Mouse (Mus musculus): ENCODE results near the gene Kat2b. TPM values are rescaled to one million over a fixed set of nuclear protein-coding genes. Genes with fewer than 3 reads are reported as not detected.

Gene Kat2b
- polyA plus RNA-seq, 1 experiment from 2014 or later = 9.7 TPM

DNA sequence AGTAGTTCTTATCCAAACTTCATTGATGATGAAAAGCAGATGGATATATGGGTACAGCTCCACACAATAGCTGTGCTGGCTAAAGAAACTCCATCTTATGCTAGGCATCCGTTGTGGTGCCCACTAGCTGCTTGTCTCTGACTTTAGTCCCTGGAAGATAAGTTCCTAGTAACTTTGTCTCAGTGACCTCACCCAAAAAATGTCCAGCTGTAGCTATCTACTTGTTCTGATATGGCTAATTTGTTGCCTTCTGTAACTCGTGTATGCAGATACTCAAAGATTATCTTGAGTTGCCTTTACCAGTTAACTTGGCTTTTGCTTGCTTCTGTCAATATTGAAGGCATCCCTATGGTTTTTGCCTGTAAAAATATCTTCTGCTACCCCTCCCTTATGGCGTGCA is 11.8 kb upstream of the Kat2b start:
- H3K27me3 ChIP-seq = no peaks in the 10 kb centered on the region
- H3K9ac ChIP-seq = no peak overlapping the region
- H3K9me3 ChIP-seq (replicated peaks) = no peaks in the 10 kb centered on the region
- ATAC-seq (replicated peaks; ENCODE audit: insufficient number of reproducible peaks, insufficient read depth, low FRiP score, low read depth) = no peak
- H3K4me3 ChIP-seq = no peak overlapping the region
- no peak overlapping the region for H3K27ac ChIP-seq
- H3K4me1 ChIP-seq (replicated peaks) = no peaks in the 10 kb centered on the region
- H3K4me2 ChIP-seq = no peak overlapping the region
- WGBS = 50% methylated on average over 3 of the region's 3 CpGs
- no peaks in the 10 kb centered on the region for H3K36me3 ChIP-seq

DNA sequence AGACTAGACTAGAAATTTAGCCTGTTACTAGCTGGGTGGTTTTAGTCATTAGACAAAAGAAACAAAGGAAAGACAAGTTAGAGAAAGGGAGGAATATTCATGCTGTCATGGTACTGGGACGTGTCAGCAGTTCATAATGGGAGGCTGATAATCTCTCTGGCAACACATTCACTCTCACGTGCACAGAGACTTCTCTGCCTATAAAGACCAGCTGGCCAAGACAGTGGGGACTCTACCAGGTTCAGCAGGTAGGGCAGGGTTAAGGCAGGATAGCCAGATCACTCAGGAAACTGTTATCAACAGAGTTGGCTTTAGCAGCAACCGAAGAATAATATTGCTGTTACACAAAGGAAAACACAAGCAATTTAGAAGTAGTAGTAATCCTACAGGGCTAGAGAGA is 9.2 kb upstream of the Kat2b start:
- H3K36me3 ChIP-seq = no peaks in the 10 kb centered on the region
- no peak for ATAC-seq (replicated peaks; ENCODE audit: insufficient number of reproducible peaks, insufficient read depth, low FRiP score, low read depth)
- H3K9me3 ChIP-seq (replicated peaks) = no peaks in the 10 kb centered on the region
- H3K4me3 ChIP-seq = no peak overlapping the region
- H3K4me1 ChIP-seq (replicated peaks) = no peaks in the 10 kb centered on the region
- no peak overlapping the region for H3K4me2 ChIP-seq
- 23% methylated on average over 3 of the region's 3 CpGs for WGBS
- no peaks in the 10 kb centered on the region for H3K27me3 ChIP-seq
- no peak overlapping the region for H3K27ac ChIP-seq
- H3K9ac ChIP-seq = no peak overlapping the region

DNA sequence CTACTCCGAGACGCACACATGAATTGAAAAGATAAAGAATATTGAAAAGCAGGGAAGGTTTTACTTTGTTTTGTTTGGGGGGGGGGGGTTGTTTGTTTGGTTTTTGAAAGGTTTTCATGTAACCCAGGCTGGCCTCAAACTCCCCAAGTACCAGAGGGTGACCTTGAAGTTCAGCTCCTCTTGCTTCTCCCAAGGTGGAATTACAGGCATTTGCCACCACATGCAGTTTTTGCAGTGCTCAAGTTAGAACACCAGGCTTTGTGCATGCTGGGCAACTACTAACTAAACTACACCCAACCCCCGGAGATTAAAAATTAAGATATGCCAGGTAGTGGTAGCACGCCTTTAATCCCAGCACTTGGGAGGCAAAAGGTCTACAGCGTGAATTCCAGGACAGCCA is 7.0 kb upstream of the Kat2b start:
- WGBS = 82% methylated on average over 5 of the region's 5 CpGs
- no peak overlapping the region for H3K4me2 ChIP-seq

DNA sequence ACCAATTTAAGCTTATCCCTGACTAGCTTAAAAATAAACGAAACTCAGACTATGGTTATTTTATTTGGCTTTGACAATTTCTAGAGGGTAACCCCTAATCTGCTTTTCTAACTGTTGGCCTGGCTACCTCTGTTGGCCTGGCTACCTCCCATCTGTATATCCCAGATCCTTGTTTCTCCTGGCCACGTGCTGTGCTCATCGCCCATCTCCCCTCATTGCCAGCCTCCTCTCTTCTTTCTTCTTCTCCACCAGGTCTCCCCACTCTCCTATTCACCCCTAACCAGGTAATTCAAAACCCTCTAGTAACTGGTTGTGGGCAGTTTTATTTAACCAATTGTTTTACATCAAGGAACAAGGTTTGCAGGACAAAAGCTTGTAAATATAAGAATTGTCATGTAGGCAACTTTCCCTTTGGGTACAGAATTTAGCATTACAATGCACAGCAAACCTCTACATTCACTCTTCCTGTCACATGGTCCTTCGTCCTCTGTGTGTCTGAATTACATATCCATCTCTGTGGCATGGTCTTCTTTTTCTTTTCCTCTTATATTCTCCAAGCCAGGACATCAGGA is 5.1 kb upstream of the Kat2b start:
- Histone ChIP-seq H3K27me3 (no peaks in the 10 kb centered on the region), H3K36me3 (no peaks in the 10 kb centered on the region), H3K4me2 (no peak overlapping the region), H3K9ac (no peak overlapping the region), H3K4me1 (replicated peaks) (peaks cover 5% of the 10 kb centered on the region), H3K9me3 (replicated peaks) (no peaks in the 10 kb centered on the region), H3K27ac (no peak overlapping the region), H3K4me3 (no peak overlapping the region)
- 81% methylated on average over 4 of the region's 4 CpGs for WGBS
- ATAC-seq (replicated peaks; ENCODE audit: insufficient number of reproducible peaks, insufficient read depth, low FRiP score, low read depth) = no peak

More for the DNA sequence above, 7.0 kb upstream of the Kat2b start:
- Histone ChIP-seq H3K9ac (no peak overlapping the region), H3K36me3 (no peaks in the 10 kb centered on the region), H3K27ac (no peak overlapping the region), H3K9me3 (replicated peaks) (no peaks in the 10 kb centered on the region), H3K4me3 (no peak overlapping the region), H3K27me3 (no peaks in the 10 kb centered on the region), H3K4me1 (replicated peaks) (no peaks in the 10 kb centered on the region)
- no peak for ATAC-seq (replicated peaks; ENCODE audit: insufficient number of reproducible peaks, insufficient read depth, low FRiP score, low read depth)

DNA sequence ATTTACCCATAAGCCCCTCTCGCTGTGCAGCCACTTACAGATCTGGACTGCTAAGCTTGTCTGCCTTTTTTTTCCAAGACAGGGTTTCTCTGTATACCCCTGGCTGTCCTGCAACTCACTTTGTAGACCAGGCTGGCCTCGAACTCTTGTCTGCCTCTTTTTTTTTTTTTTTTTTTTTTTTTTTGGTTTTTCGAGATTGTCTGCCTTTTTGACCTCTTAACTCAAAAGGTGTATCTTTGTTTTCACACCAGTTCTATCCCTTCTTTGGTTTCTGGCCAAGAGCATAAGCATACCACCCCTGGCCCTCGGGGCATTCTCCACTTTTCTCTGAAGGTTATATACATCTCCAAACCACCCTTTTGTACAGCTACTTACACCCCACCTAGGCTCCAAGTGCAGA is 1.8 kb upstream of the Kat2b start:
- no peak for ATAC-seq (replicated peaks; ENCODE audit: insufficient number of reproducible peaks, insufficient read depth, low FRiP score, low read depth)
- Histone ChIP-seq H3K27ac (no peak overlapping the region), H3K4me3 (no peak overlapping the region), H3K36me3 (no peaks in the 10 kb centered on the region), H3K4me2 (no peak overlapping the region), H3K4me1 (replicated peaks) (peaks cover 20% of the 10 kb centered on the region), H3K27me3 (no peaks in the 10 kb centered on the region), H3K9ac (no peak overlapping the region), H3K9me3 (replicated peaks) (no peaks in the 10 kb centered on the region)
- WGBS = 81% methylated on average over 4 of the region's 4 CpGs

DNA sequence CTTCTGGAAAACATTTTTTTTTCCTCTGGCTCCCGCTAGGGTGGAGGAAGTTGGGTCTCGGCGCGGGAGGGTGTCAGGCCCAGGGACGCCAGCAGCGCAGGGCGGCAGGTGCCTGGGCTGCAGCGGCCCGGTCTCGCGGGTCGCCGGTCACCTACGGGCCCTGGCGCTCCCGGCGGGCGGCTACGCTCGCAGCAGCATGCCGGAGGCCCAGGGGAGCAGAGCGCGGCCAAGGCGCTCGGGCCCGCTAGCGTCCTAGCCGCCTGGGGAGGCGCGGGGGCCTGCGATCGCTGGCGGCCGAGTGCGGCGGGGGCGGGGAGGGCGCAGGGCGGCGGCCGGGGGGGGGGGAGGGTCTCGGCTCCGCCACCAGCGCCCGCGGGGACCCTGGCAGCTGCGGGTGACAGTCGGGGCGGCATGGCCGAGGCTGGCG is 271 bp downstream of the Kat2b start:
- ATAC-seq (replicated peaks; ENCODE audit: insufficient number of reproducible peaks, insufficient read depth, low FRiP score, low read depth) = peak; percentile 38
- H3K4me1 ChIP-seq (replicated peaks) = peaks cover 30% of the 10 kb centered on the region
- no peaks in the 10 kb centered on the region for H3K9me3 ChIP-seq (replicated peaks)
- H3K4me2 ChIP-seq = peak overlapping the region; percentile 89
- H3K4me3 ChIP-seq = peak overlapping the region; percentile 91
- H3K27me3 ChIP-seq = no peaks in the 10 kb centered on the region
- H3K9ac ChIP-seq = peak overlapping the region; percentile 95
- WGBS = under 1% methylated on average over 37 of the region's 51 CpGs
- H3K36me3 ChIP-seq = no peaks in the 10 kb centered on the region
- peak overlapping the region; percentile 99 for H3K27ac ChIP-seq

DNA sequence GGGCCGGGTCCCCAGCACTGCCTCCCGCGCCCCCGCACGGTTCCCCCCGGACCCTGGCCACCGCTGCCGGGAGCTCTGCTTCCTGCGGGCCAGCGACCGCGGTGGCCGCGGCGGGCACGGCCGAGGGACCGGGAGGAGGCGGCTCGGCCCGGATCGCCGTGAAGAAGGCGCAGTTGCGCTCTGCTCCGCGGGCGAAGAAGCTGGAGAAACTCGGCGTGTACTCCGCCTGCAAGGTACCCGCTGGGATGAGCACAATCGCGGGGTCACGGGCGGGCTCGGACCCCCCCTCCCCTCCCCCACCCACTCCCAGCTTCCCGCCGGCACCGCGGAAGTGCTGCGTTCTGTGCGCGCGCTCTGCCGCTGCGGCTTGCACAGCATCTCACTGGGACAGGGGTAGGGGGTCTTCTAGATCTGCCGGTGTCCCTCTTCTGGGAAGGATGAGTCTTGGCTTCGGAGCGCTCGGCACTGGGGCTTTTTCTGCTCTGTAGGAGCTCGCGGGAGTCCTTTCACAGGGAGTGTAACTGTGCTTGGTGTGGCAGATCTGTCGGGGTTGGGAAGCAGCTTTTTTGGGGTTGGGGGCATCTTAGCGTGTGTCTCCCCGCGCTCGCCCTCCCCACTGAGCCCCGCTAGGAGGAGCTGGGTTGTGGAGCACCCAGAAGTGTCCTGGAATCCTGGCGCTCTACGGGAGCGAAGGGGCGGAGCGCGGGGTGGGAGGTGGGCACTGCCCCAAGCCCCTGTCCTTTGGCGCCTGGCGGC is 863 bp downstream of the Kat2b start:
- H3K36me3 ChIP-seq = no peaks in the 10 kb centered on the region
- peak overlapping the region; percentile 89 for H3K4me2 ChIP-seq
- H3K27me3 ChIP-seq = no peaks in the 10 kb centered on the region
- H3K9ac ChIP-seq = peak overlapping the region; percentile 95
- peaks cover 30% of the 10 kb centered on the region for H3K4me1 ChIP-seq (replicated peaks)
- peak overlapping the region; percentile 91 for H3K4me3 ChIP-seq
- peak overlapping the region; percentile 99 for H3K27ac ChIP-seq
- no peaks in the 10 kb centered on the region for H3K9me3 ChIP-seq (replicated peaks)
- under 1% methylated on average over 67 of the region's 67 CpGs for WGBS
- peak; percentile 68 for ATAC-seq (replicated peaks; ENCODE audit: insufficient number of reproducible peaks, insufficient read depth, low FRiP score, low read depth)

DNA sequence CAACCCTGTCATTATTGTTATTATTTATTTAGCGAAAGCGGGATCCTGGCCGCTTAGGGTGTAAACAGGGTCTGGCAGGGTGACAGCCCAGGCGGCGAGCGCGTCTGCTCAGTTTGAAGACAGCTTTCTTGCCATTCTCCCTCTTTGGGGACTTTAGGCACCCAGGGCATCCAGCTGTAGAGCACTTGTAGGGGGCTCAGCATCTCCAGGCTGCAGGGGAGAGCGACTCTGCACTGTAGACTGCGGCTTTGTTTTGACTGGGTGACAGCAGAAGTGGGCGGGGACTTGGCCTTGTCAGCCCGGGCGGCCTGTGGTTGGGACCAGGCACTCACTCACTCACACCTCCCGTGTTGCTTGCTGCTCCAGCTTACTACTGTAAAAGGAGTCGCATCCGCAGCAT is 1.5 kb downstream of the Kat2b start:
- peak overlapping the region; percentile 89 for H3K4me2 ChIP-seq
- H3K4me1 ChIP-seq (replicated peaks) = peaks cover 32% of the 10 kb centered on the region
- peak overlapping the region; percentile 95 for H3K9ac ChIP-seq
- H3K36me3 ChIP-seq = no peaks in the 10 kb centered on the region
- under 1% methylated on average over 15 of the region's 15 CpGs for WGBS
- H3K27ac ChIP-seq = peak overlapping the region; percentile 99
- ATAC-seq (replicated peaks; ENCODE audit: insufficient number of reproducible peaks, insufficient read depth, low FRiP score, low read depth) = peak; percentile 84
- H3K27me3 ChIP-seq = no peaks in the 10 kb centered on the region
- H3K9me3 ChIP-seq (replicated peaks) = no peaks in the 10 kb centered on the region
- peak overlapping the region; percentile 91 for H3K4me3 ChIP-seq

DNA sequence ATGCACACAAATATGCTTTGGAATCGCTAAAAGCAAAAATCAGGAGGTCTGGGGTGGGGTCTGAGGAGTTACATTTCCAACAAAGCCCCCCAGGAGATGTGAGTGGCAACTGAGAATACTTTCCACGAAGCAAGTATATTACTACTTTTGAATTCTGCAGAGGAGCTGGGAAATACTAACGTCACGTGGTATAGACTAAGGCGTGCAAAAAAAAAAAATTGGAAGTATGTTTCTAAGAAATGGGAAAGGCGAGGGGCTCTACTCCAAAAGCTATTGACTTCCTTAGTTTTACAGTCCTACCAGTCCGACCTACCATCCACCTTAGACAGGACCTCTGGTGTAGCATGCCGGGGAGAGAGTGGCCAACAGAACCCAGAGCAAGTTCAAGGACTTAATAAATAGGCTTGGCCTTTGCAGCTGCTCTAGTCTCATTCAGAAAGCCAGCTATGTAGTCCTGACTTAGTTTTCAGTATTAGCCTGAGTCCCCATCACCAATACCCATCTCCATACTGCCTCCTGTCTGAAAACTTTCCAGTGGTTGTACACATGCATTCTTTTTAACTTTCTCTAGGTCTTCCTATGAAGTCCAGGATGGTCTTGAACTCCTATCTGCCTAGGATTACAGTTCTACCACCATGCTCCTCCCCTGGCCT is 2.2 kb downstream of the Kat2b start:
- Histone ChIP-seq H3K4me3 (peak overlapping the region; percentile 91), H3K36me3 (no peaks in the 10 kb centered on the region), H3K27ac (peak overlapping the region; percentile 99), H3K27me3 (no peaks in the 10 kb centered on the region), H3K9ac (peak overlapping the region; percentile 95), H3K4me1 (replicated peaks) (peaks cover 36% of the 10 kb centered on the region), H3K9me3 (replicated peaks) (no peaks in the 10 kb centered on the region), H3K4me2 (peak overlapping the region; percentile 89)
- 39% methylated on average over 8 of the region's 8 CpGs for WGBS
- ATAC-seq (replicated peaks; ENCODE audit: insufficient number of reproducible peaks, insufficient read depth, low FRiP score, low read depth) = no peak

DNA sequence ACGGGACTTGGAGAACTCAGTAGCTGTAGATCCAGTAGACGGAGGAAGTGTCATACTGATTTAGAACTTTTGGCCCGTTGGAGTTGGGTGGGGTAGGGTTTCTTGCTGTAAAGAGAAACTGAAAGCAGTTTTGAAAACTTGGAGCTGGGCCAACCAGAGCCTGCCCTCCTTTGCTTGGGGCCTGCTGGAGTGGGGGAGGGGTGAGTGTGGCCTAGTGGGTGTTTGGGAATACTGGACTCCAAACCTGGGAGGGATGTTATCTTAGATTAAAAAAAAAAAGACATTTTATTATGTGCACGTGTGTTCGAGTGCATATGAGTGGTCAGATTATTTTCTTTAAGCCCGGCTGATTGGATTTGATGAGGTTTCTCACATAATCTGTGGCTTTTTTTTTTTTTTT is 3.2 kb downstream of the Kat2b start:
- Histone ChIP-seq H3K27ac (peak overlapping the region; percentile 87), H3K4me3 (peak overlapping the region; percentile 39), H3K27me3 (no peaks in the 10 kb centered on the region), H3K4me2 (peak overlapping the region; percentile 66), H3K36me3 (no peaks in the 10 kb centered on the region), H3K4me1 (replicated peaks) (peaks cover 36% of the 10 kb centered on the region), H3K9me3 (replicated peaks) (no peaks in the 10 kb centered on the region), H3K9ac (peak overlapping the region; percentile 37)
- ATAC-seq (replicated peaks; ENCODE audit: insufficient number of reproducible peaks, insufficient read depth, low FRiP score, low read depth) = no peak
- WGBS = 16% methylated on average over 6 of the region's 6 CpGs

DNA sequence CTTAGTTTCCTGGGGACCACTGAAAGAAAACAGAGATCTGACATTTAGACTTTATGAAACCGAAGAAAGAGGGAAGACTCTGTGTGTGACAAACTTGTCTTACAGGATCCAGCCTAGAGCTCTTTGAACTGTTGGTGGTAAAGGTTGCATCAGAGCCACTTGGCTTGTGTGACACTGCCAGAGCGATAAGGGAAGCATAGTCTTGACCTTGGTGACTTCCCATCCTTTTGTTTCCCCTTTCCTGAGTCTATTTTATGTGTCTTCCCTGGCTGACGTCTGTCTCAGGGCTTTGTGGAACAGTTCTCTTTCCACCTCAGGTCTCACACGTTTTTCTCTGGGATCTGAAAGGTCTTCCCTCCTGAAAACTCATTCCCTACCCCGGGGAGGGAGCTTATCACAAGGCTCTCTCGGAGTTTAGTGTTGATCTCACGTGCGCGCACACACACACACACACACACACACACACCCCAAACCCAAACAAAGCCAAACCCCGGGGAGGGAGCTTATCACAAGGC is 3.8 kb downstream of the Kat2b start:
- Histone ChIP-seq H3K36me3 (no peaks in the 10 kb centered on the region), H3K27ac (peak overlapping the region; percentile 87), H3K4me1 (replicated peaks) (peaks cover 36% of the 10 kb centered on the region), H3K27me3 (no peaks in the 10 kb centered on the region), H3K4me3 (peak overlapping the region; percentile 39), H3K9me3 (replicated peaks) (no peaks in the 10 kb centered on the region), H3K4me2 (peak overlapping the region; percentile 66), H3K9ac (0 out of 2 replicates have a peak overlapping the region, but pooled peaks have one; percentile 7)
- ATAC-seq (replicated peaks; ENCODE audit: insufficient number of reproducible peaks, insufficient read depth, low FRiP score, low read depth) = no peak
- 5% methylated on average over 10 of the region's 10 CpGs for WGBS

Measured in heart, embryonic 15.5 days (tissue).